Mouse (Mus musculus) spleen, postnatal 14 days (tissue): ENCODE measurements around the gene Shisa5.

Experiments used
- DNase-seq, 2 experiments: peaks; one replicate each; pipeline ENCODE4 v3.0.0; 2021 to 2022; ENCODE audit warnings: low spot score in 2 of 2

Shisa5 gene

DNA sequence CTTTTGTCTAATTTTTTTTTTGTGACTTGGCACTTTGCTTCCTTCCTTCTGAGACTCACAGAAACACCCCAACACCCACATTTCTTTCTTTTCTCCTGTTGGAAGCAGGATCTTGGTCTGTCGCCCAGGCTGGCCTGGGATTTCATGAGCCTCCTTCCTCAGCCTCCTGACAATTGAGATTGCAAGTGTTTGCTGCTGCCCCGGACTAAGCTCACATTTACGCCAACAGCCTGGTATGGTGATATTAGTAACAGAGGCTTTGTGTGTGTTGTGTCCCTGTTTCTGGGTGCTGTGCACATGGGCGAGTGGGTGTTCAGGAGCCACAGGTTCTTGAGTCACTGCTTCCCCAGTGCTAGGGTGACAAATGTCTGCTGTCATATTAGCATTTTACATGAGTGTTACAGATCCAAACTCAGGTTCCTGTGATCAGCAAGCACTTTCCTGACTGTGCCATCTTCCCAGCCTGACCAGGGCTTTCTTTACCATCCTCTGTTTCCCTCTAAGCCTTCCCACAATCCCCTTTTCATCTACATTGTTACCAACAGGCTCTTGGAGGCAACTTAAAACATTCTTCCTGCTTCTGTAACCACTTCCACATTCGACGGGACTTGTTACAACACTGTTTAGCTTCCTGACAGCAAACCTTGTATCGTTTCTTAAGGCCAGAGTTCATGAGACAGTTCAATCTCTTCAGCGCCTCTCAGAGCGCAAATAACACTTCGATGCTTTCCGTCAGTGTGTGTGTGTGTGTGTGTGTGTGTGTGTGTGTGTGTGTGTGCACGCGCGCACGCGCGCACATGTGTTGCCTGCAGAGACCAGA lies 15.3 kb upstream of the Shisa5 start:
- DNase-seq: peak in 1 of 2 experiments; percentile 7

DNA sequence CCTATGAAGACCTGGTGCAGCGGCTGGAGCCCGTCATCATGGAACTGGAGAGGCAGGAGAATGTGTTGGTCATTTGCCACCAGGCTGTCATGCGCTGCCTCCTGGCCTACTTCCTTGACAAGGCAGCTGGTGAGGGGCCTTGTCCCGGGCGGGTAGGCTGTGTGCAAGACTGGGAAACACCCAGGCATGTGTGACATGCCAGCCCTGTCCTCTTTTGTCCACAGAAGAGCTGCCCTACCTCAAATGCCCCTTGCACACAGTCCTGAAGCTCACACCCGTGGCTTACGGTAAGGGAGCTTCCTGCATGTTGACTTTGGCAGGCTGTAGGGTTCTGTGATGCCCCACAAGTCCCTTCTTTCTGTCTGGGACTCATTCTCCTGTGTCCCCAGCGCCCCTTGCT lies 10.8 kb upstream of the Shisa5 start:
- DNase-seq: no peak

DNA sequence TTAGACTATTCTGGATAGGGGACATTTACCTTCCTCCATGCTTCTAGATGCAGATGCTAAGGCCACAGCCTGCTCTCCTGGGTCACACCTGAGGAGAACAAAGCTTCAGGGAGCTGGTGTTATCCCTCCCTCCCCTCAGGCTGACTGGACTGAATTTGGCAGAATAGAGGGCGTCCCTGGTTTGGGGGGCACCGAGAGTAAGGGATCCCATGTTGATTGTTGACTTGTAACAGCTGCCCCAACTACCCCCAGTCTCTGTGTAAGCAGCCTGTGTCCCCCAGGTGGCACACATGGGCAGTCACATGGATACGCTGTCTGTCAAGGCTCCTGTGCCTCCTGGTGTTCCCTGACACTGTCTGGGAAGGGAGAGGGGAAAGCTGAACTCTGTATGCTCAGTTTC lies 9.9 kb upstream of the Shisa5 start:
- no peak for DNase-seq

DNA sequence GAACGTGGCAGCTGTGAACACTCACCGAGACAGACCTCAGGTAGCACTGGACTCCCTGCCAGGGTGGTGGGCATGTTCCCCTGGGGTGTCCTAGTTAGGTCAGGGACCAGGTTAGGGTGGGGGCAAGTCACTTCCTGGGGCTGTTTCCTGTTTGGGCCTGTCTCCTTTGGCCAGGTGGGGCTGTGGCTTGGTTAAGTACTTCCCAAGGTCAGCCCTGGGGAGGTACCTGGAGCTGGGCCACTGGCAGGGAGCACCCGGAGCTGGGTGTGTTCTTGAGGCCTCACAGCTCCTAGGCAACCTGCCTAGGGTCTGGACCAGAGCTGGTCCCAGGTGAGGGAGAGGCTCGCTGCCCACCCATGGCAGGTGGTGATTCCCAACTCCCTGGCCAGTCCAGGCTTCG lies 9.4 kb upstream of the Shisa5 start:
- no peak for DNase-seq

DNA sequence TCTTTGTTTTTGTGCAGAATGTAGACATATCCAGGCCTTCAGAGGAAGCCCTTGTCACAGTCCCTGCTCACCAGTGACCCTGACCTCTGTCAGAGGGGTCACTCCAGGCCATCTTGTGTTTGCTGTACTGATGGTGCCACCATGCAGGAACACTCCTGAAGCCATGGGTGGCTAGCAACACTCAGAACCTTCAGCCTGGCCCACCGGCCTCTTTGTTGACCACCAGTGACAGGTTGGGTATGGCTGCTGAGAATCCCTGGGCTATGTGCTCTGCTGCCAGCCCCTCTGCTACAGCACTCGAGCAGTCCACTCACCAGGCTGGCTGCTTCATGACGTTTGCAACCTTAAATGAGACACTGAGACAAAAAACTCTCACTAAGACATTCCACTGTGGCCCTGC lies 8.1 kb upstream of the Shisa5 start:
- no peak for DNase-seq

DNA sequence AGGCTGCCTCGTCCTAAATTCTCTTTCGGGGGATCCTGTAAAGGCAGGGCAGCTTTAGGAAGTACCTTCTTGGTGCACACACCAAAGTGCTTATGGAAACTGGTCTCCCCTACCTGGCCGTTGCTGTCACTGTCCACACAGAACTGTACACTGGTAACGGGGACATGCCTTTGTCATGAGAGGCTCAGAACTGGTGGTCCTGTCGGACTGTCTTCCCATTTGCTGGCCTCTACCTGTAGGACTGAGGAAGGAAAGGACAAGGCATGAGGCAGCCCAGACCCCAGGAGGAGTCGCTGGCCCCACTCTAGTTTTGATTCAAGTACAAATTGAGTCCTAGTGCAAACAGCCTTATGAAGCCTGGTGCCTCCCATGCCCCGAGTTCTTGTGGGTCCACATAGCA lies 7.4 kb upstream of the Shisa5 start:
- no peak for DNase-seq

DNA sequence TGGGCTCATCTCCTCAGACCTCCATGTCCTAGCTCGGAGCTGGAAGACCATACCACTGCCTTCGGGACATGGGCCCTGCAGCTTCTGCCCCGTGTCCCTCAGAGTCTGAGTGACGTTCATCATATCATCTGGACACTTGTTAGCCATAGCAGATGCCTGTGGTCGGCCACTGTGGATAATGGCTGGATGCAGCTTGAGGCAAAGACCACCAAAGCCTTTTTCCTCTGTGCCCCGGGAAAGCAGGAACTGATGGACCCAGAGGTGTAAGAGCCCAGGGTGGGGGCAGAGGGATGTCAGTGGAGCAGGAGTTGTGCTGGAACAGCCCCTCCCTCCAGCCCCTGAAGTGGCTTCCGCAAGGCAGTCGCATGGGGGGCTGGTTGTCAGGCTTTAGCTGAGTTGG lies 6.7 kb upstream of the Shisa5 start:
- no peak for DNase-seq

DNA sequence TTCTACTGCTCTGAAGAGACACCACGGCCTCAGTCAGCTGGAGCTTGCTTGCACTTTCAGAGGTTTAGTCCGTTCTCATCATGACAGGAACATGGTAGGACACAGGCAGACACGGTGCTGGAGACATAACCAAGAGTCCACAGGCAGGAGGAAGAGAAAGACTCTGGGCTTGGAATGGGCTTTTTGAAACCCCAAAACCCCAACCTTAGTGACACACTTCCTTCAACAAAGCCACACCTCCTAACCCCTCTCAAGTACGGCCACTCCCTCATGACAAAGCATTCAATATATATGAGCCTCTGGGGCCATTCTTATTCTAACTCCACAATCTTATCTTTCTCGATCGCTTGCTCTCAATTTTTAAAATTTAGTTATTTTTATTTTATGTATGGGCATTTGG lies 5.9 kb upstream of the Shisa5 start:
- DNase-seq: no peak

DNA sequence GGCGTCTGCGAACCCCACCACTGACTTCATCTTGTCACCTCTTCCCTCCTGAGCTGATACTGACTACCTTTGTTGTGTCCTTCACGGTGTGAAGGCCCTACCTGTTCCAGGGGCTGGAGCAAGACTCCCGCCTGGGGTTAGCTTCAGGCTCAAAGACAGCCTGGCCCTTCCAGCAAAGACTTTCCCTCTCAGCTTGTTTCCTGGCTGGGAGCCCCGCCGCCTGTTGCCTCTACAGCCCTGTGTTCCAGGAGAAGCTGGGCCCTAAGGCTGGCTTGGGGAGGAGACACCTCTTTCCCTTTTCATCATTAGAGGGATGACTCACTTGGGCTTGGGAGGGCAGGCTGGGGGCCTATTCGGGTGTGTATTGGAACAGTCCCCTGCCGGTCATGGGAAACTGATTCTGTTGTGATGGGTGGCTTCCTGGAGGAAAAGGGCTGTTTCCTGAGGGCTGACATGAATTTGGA lies 568 bp downstream of the Shisa5 start:
- no peak for DNase-seq

DNA sequence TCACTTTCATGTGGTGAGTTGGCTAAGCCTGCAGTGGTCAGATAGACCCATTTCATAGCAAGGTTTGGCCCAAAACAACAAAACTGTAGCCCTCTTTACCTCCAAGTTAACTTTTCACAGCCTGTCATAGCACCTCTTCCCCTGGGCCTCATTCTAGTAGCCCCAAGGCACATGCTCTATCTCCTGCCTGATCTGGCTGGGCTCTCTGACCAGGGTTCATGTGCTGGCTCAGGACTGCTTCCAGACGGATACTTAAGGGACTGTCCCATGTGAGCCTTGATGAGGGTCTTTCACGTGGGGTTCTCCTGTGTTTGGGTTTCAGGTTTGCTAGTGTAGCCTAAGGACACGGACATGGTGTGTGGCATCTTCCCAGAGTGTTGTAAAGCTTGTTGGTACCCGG lies 1.3 kb downstream of the Shisa5 start:
- no peak for DNase-seq

DNA sequence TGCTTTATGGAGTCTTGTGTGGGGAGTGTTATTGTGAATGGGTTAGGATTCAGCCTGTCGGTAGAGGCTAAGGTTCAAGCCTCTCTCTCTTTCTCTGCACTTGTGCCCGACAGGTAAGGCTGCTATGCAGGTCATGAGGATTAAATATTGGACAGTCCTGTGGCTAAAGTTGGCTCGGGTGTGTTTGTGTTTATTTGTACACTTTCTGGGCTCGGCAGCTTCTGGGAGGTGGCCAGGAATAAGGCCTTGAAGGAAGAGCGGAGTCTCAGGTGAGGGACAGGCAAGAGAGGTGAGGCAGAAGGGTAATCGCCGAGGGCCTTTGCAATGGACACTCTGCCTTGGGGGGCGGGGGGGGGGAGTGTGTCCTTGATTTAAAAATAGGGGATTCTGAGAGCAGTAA lies 1.9 kb downstream of the Shisa5 start:
- DNase-seq: no peak

DNA sequence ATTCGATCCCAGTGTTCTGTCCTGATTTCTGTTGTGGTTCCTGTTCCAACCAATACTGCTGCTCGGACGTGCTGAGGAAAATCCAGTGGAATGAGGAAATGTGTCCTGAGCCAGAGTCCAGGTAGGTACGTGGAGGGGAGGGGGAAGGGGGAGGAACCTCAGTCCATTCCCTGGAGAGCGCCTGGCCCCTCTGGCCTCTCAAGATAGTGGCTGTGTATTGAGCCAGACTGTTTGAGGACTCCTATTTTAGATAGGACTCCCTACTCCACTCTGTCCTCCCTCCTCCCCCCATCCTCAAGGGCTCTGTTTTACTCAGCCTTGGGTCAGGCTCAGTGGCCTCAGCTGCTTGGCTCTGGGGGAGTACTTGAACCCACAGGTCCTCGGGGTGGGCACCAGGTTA lies 2.5 kb downstream of the Shisa5 start:
- DNase-seq: no peak

DNA sequence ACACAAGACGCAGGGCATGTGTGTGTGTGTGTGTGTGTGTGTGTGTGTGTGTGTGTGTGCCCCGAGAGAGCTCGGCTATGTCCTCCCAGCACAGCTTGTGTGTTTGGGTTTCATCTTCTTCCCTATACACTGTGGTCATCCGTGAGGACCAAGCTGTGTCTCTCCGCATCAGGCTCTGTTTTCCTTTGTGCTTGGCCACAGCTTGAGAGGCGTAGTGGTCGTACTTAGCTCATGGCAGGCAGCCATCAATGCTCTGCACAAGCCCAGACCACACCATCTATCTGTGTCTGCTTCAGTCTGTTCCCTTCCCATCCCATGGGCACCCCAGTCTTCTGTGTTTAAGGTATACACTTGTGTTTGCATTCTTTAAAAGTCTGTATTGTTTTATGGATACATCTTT lies 3.0 kb downstream of the Shisa5 start:
- peak in 1 of 2 experiments; percentile 0 for DNase-seq

DNA sequence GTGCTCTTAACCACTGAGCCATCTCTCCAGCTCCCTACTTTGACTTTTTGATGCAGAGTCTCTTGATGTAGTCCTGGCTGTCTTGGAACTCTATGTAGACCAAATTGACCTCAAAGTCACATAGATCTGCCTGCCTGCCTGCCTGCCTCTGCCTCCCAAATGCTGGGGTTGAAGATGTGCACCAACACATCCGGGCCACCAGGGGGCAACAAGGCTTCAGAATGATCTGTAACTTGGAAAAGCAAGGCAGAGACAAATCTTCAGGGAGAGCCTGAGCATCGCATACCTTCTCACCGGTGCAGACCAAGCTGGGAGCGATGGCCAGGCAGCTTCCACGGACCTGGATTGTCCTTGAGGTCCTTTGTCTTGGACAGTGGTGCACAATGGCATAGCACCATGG lies 7.9 kb downstream of the Shisa5 start:
- peak; percentile 50 to 68 for DNase-seq

DNA sequence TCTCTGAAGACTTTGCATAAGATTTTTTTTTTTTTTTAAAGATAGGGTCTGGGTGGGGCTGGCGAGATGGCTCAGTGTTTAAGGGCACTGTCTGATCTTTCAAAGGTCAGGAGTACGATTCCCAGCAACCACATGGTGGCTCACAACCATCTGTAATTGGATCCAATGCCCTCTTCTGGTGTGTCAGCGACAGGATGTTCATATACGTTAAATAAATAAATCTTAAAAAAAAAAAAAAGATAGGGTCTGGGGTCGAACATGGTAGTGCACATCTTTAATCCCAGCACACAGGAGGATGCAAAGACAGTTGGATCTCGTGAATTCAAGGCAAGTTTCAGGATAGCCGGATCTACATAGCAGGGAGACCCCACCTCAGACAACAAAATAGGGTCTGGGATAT lies 11.0 kb downstream of the Shisa5 start:
- DNase-seq: no peak

DNA sequence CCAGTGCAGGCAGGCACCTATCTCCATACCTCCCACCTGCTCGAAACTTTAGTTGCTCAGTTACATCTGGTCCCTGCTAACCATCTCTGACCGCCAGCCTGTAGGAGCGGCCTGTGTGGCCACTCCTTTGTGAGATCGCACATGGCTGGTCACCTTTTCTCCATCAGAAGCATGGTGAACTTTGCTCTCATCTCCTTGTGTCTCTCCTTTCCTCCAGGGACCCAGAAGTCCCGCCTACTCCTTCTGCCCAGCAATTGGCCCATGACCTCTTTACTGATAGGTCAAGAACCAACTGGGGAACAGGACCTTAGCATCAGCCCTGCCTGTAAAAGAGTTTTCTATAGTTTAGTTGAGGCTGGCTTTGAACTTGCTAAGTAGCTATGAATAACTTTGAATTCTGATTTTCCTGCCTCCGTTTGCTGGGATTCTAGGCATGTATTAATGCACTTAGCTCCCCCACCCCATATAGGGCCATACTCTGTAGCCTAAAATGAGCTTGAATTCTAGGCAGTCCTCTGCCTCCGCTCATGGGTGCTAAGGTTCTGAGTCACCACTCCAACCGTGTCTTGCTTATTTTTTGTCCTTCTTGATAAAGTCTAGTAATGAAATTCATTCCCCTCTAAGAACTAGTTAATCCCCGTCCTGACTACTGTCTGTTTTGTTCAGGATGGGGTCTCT lies 11.8 kb downstream of the Shisa5 start:
- no peak for DNase-seq

DNA sequence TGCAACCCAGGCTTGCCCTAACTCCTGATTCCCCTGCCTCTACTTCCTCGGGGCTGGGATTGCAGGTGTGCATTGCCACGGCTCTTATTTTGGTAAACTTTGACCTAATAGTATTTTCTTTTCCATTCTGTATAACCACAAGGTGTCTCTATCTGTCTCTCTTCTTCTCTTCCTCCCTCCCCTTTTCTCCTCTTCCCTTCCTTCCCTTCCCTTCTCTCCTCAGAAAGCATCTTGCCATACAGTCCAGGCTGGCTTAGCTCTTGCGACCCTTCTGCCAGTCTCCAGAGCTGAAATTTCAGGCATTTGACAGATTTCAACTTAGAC lies 12.3 kb downstream of the Shisa5 start:
- DNase-seq: peak in 1 of 2 experiments; percentile 6

DNA sequence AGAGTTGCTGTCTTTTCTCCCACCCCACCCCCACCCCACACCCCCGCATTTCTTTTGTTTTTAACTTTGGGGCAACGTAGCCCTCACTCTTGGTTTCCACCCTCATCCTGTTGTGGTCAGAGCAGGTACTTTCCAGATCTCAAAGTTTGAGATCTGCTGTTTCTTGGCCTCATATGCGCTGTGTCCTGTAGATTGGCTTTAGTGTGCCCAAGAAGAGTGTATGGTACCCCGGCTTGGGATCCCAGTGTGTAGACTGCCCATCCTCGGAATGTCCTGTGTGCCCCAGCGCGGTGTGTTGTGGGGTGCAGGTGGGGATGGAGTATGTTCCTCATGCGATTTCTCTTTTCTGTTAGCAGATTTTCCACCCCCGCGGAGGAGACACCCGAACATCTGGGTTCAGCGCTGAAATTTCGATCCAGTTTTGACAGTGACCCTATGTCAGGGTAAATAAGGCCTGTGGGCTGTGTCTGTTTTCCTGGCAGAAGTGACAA lies 12.7 kb downstream of the Shisa5 start:
- peak in 1 of 2 experiments; percentile 32 for DNase-seq

DNA sequence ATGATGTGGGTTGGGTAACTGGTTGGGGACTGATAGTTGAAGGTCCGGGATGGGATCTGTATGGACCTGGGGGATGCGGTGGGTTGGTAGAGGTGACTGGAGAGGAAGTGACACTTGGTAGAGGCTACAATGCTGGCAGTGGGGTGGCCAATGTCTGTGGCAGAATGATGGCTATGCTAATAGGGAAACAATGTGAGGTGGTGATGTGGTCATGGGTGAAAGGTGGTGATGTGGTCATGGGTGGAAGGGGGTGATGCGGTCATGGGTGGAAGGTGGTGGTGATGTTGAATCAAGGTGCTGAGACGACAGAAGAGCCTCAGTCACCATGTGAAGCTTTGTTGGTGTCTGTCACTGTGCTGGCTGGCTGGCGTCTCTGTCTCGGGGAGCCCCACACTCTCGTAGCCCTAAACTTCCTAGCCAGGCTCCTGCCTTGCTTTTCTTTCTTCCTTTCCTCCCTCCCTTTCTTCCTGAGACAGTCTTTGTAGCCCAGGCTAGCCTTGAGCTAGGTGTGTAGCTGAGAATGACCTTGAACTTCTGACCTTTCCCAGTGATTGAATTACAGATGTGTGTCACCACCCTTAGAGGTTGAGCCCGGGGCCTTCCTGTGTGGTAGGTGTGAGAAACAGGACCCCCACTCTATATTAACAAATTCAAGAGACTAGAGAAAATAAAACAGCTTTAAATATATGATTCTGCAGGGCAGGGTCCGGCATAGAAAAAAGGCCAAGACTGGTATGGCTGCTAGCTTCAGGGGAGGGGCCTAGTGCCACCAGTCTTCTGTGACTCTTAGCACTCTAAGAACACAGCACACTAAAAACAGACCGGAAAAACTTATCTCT lies 13.5 kb downstream of the Shisa5 start:
- peak; percentile 10 to 25 for DNase-seq

DNA sequence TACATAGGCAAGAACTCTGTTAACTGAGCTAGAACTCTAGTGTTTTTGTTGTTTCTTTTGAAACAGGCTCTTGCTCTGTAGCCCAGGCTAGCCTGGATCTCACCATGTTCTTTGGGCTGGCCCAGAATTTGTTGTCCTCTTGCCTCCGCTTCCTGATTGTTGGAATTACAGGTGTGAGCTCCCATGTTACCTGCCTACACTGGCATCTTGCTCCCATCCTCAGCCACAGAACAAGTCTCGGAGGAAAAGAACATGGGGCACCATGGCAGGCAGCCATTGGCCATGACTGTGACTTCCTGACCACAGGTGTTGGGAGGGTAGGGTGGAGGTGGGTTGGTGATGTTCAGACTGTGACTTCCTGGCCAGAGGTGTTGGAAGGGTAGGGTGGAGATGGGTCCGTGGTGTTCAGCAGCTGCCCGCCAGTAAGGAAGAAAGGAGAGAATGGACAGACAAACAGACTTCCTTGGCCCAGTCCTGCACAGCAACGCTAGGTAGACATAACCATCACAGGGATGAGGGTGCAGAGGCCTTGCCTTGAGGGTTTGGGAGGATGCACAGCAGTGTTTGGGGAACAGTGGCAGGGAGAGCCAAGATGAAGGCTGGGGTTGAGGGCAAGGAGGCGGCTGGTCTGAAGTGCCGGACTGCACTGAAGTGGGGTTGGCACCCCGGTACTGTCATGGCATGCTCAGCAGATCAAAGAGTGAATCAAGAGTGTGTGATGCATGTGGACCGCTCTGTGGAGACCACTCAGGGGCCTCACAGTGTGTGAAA lies 14.3 kb downstream of the Shisa5 start:
- peak in 1 of 2 experiments; percentile 8 for DNase-seq

DNA sequence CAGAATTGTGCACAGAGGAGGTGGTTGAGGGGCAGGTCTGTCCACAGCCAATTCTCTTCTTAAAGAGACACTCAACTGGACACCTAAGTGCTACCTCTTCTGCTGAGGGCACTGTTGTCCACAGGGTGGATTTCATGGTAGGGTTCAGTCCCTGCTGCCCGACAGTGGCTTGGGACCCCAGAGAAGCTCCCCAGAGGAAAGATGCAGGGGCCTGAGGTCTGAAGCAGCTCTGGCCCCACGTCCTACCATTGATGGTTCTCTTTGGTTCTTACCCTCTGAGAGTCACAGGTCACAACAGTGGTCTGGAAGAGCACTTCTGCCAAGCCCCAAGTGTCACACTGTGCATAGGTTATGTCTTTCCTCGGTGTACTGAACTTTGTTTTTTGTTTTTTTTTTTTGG lies 15.0 kb downstream of the Shisa5 start:
- DNase-seq: no peak

DNA sequence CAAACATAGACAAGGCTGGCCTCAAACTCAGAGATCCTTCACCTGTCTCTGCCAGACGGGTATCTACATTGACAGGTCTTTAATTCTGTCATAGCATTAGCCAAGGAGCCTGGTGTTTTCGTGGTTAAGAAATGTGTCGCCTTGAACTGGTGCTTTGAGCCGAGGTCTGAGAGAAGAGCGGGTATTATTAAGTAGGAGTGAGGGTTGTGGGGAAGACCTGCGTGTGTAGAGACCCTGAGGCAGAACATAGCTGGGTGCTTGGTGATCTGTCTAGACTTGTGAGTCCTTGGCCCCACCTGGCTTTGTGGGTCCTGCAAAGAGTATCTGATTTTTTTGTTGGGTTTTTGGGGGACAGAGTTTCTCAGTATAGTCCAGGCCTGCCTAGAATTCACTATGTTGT lies 15.5 kb downstream of the Shisa5 start:
- DNase-seq: no peak
